Mouse (Mus musculus) layer of hippocampus, postnatal 14 days (tissue): ENCODE measurements around the gene Sun5. TPM values are rescaled to one million over a fixed set of nuclear protein-coding genes. Genes with fewer than 3 reads are reported as not detected.
A peak's percentile ranks its signal among the peaks of the same experiment; 100 is the strongest.
"Not testable (repeated sequence)": the region's sequence is repeated elsewhere in the genome, so short reads cannot be mapped to it uniquely, and the experiment has no call there.

Source experiments
- DNase-seq, 2 experiments: peaks; one replicate each; pipeline ENCODE4 v3.0.0; 2021 to 2022; ENCODE audit warnings: low spot score in 2 of 2, mixed read lengths in 1 of 2
- long read RNA-seq, 2 experiments: library from polyadenylated mRNA; stranded (forward); transcript quantifications; one replicate each; pipeline ENCODE4 v2.0.0; 2021
- total RNA-seq, 2 experiments: library from RNA; stranded (reverse); gene quantifications; 2 replicates each; pipeline ENCODE4 v1.2.3; 2021

The Sun5 gene
- not detected for total RNA-seq
- long read RNA-seq, experiment 1, result 0 reads
- long read RNA-seq, experiment 2, result 0 reads

DNA sequence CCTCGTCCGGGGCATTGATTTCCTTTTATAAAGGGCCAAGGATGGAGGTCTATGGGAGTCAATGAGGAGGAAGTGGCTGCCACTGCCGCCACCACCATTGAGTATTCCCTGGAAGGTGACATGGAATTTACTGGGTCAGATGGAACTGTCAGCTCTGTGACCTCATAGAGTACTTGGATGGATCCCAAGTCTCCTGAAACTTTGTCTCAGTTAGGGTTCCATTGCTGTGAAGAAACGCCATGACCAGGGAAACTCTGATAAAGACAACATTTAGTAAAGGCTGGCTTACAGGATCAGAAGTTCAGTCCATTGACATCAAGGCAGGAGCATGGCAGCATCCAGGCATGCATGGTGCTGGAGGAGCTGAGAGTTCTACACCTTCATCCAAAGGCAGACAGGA is at the start of gene Sun5:
Gene Sun5, minus strand, starts transcription at position 101 of the 400 bp plus-strand sequence.
- no peak for DNase-seq

- no peak for DNase-seq
Measured at GRCm38 (mm10) chr2:153917930-153918329, 47.0 kb upstream of the Sun5 start, which contains the start of gene Bpifb3. Bpifb3 (plus strand) TSS chr2:153918230.

DNA sequence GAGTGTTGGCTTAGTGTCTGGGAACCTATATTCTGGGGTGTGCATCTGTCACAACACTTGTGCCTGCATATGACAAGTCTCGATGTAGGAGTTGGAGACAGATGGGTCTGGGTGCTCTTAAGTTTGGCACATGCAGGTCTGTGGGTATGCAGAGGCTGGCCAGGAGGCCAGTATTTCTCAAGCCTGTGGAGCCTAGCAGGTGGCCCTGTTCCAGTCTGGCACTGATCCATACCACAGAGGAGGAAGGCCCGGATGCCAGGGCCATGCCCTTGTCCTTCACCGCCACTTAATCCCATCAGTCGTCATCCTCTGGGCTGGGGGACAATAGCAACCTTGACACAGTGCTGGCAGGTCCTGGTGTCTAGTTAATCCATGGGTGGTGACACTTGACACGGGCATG is 43.3 kb upstream of the Sun5 start:
- peak; percentile 16 to 24 for DNase-seq

DNA sequence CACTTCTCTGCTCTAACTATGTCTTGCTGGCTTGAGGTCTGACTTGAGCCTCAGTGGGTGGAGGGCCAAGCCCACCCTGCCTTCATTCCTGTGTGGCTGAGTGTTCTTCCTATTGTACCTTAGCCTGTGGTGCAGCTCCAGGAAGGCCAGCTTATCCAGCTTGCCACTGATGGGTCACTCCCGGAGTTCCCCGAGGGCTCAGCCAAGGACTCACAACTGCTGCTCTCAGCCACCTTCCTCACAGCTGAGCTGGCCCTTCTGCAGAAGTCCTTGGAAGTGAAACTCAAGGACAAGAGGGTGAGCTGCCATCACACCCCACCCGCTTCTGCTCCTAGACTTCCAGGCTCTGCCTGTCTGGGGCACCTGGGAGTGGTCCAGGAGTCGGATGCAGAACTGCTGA is 35.7 kb upstream of the Sun5 start:
- no peak for DNase-seq

DNA sequence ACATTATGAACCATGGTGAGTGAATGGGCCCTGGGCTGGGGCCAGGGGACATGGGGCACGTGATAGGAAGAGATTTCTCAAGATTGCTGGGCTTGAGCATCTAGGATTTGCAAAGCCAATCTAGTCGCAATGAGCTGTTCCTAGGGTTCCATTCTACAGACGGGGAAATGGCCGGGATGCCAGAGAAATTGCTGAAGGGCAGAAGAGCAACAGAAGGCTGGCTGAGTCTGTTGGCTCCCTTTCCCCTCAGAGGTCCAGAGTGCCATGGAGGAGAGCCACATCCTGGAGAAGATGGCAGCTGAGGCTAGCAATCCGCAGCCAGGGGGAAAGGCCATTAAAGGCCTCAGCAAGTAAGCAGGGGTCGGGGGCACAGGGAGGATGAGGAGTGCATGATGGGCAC is 31.8 kb upstream of the Sun5 start:
- DNase-seq, result no peak

- no peak for DNase-seq
Measured at GRCm38 (mm10) chr2:153900088-153900487, 29.2 kb upstream of the Sun5 start, which contains the start of gene Bpifb6. Bpifb6 (plus strand) TSS chr2:153900388.

GRCm38 (mm10) chr2:153899111-153899510 is 28.2 kb upstream of the Sun5 start:
- DNase-seq, result no peak

DNA sequence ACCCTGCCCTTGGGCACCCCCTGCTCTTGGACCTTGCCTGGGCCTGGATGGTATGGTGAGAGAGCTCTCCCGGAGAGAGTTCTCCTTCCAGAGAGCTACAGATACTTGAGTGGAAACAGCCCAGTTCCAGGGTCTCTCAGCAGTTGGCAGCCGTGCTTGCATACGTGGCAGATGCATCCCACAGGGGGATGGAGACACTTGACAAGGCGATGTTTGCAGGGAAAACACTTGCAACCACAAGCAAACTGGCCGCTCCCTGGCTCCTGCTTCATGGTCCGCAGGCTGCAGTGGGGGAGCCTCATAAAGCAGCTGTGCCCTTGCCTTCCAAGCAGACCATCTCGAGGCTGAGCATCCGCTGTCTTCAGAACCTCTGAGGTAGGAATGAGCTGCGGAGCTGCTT is 3.9 kb upstream of the Sun5 start, which contains the start of gene Bpifb2:
Gene Bpifb2, plus strand, starts transcription at position 301 of the 400 bp plus-strand sequence.
- DNase-seq, result no peak

GRCm38 (mm10) chr2:153861960-153862359 is 8.9 kb downstream of the Sun5 start:
- DNase-seq, result no peak

DNA sequence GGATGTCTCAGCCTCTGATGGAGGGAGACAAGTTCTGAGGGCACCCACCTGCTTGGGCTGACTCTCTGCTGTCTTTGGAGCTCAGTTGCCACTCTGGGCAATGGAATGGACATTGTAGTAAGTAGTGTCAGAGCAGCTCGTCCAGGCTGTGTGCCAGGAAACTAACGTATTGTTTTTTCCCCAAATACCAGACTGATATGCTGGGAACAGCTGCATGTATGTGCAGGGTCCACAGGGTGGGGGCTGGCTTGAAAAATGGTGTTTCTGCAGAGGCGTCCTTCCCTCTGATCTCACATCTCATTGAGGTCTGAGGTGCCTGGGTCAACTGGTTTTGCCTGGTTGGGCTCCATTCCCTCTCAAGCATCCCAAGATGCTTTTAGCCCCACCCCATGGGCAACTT is 10.2 kb downstream of the Sun5 start:
- no peak for DNase-seq

- no peak for DNase-seq
Measured at GRCm38 (mm10) chr2:153860315-153860714, 10.6 kb downstream of the Sun5 start.

DNA sequence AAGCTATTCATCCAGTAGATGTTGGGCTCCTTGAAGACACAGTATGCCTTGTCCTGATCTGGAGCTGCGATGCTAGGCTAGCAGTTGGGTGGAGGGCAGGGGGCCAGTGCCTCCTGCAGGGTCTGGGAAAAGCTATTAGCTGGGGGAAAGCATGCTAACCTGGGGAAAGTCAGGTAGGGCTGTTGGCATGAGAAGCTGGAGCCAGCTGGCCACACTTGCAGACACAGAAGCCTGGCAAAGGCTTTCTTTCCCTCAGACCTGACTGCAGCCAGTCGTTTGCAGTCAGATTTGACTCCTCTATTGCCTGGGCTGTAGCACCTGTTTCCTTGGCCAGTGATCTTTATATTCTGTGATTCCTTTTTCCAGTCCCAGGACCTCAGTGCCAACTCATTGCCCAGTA is 11.3 kb downstream of the Sun5 start:
- DNase-seq, result no peak

GRCm38 (mm10) chr2:153853544-153853943 is 17.3 kb downstream of the Sun5 start:
- no peak for DNase-seq

GRCm38 (mm10) chr2:153851030-153851360 is 19.9 kb downstream of the Sun5 start:
- peak; percentile 47 to 72 for DNase-seq

DNA sequence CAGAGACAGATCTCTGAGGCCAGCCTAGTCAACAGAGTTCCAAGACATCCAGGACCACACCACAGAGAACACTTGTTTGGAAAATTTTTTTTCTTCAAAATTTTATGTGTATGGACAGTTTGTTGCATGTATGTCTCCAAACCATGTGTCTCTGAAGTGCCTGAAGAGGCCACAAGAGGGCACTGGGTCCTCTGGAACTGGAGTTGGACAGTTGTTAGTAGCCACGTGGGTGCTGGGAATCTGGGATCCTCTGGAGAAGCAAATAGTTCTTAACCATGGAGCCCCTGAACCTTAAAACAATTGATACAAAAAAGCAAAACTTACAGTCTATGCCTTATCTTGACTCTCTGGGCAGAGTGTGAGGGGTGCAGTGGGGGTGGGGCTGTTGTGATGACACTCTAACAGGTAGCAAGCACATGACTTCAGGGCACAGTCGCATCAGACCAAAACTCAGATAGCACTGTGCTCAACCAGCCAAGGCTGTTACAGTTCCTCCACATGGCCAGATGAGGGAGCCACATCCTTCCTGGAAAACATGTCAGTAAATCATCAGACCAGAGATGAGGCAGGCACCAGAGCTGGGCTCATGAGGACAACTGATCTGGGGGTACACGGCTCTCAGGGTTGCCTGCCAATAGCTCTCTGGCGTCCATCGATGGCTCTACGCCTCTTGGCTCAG is 20.4 kb downstream of the Sun5 start:
- DNase-seq, result peak in 1 of 2 experiments; percentile 41

- no peak for DNase-seq
Measured at GRCm38 (mm10) chr2:153848389-153848788, 22.5 kb downstream of the Sun5 start.

GRCm38 (mm10) chr2:153842854-153843253 is 28.0 kb downstream of the Sun5 start:
- no peak for DNase-seq

DNA sequence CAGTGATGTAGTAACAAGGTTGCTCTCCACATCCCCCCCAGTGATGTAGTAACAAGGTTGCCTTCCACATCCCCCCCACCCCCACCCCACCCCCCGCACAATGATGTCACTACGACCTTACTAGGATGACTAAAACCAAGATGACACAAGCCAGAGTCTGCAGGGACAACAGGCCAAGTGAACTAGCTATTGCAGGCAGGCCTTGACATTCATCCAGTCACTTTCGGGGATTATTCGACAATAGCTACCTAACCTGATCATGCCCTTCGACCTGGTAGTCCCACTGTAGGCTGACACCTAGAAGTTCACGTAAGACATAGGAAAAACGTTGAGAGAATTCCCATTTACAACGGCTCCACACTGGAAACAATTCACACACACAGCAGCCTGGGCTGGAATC is 37.6 kb downstream of the Sun5 start:
- no peak for DNase-seq

DNA sequence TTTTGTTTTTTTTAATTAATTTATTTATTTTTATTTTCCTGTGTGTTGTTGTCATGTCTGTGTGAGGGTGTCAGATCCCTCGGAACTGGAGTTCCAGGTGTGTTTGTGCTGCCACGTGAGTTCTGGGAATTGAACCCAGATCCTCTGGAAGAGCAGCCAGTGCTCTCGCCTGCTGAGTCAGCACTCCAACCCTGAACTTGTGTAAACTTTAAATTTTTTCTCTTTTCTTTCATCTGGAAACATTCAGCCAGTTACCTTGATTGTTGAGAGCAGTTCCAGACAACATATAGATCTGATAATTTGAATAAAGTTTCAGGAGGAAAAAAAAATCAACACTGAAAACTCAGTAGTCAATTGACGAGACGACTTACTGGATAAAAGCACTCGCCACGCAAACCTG is 42.2 kb downstream of the Sun5 start:
- DNase-seq, result no peak

DNA sequence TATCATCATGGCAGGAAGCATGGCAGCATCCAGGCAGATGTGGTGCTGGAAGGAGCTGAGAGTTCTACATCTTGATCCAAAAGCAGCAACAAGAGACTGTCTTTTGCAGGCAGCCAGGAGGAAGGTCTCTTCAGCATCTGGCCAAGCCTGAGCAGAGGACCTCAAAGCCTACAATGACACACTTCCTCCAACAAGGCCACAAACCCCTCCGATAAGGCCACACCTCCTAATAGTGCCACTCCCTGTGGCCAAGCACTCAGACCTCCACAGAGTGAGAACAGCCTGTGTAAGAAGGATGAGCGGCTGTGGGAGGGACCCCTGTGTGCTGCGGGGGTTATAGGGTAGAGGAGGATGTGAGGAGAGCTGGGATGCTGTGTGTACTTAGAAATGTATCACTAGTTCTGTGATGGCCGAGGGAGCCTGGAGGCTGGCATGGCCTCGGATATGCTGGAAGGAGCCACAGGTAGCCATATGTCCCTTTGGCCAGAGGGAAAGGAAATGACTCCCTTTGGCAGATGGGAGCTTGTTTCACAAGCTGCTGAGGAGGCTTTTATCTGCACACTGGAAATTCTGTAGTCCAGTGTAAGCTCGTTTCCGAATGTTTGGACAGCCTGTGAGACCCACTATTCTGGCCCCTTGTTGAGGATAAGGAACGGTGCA is 43.6 kb downstream of the Sun5 start:
- no peak for DNase-seq

GRCm38 (mm10) chr2:153825900-153826299 is 45.0 kb downstream of the Sun5 start:
- DNase-seq, result not testable (repeated sequence)

GRCm38 (mm10) chr2:153824593-153824992 is 46.3 kb downstream of the Sun5 start:
- no peak for DNase-seq
